Mouse (Mus musculus): ENCODE data around the gene Pard6b. TPM values are rescaled to one million over a fixed set of nuclear protein-coding genes. Genes with fewer than 3 reads are reported as not detected.

Pard6b gene
- polyA plus RNA-seq, 1 experiment from 2014 or later, result 47.2 TPM

GRCm38 (mm10) chr2:168117553-168117952 is 36.7 kb downstream of the Pard6b start:
- Histone ChIP-seq H3K36me3 (ENCODE audit: insufficient read depth, low read length) (no peaks in the 10 kb centered on the region), H3K9me3 (ENCODE audit: low read length) (no peaks in the 10 kb centered on the region), H3K4me2 (replicated peaks; ENCODE audit: low read depth, low read length) (peak overlapping the region; percentile 54), H3K9ac (replicated peaks; ENCODE audit: low read depth) (no peak overlapping the region), H3K4me3 (ENCODE audit: low read depth, low read length) (peak overlapping the region; percentile 25; the same call in 1 of the 2 replicates), H3K27ac (ENCODE audit: low read length) (no peak overlapping the region), H3K27me3 (replicated peaks; ENCODE audit: insufficient read depth, low read length) (no peaks in the 10 kb centered on the region), H3K4me1 (ENCODE audit: insufficient read depth, low read depth, low read length) (no peaks in the 10 kb centered on the region)
- WGBS, result 6% methylated on average over 4 of the region's 13 CpGs
- TF ChIP-seq EP300 (IDR thresholded peaks at IDR 0.05) (no peak), CTCF (IDR thresholded peaks at IDR 0.05) (no peak)
- ATAC-seq (no peak), DNase-seq (ENCODE audit: low spot score) (no peak)

GRCm38 (mm10) chr2:168117967-168118366 is 37.2 kb downstream of the Pard6b start:
- DNase-seq (ENCODE audit: low spot score) (no peak), ATAC-seq (no peak)
- Histone ChIP-seq H3K27ac (ENCODE audit: low read length) (no peak overlapping the region), H3K4me3 (ENCODE audit: low read depth, low read length) (no peak overlapping the region), H3K9me3 (ENCODE audit: low read length) (no peaks in the 10 kb centered on the region), H3K27me3 (replicated peaks; ENCODE audit: insufficient read depth, low read length) (no peaks in the 10 kb centered on the region), H3K4me1 (ENCODE audit: insufficient read depth, low read depth, low read length) (no peaks in the 10 kb centered on the region), H3K36me3 (ENCODE audit: insufficient read depth, low read length) (no peaks in the 10 kb centered on the region), H3K9ac (replicated peaks; ENCODE audit: low read depth) (no peak overlapping the region), H3K4me2 (replicated peaks; ENCODE audit: low read depth, low read length) (no peak overlapping the region)
- no peak for TF ChIP-seq EP300 (IDR thresholded peaks at IDR 0.05)
- TF ChIP-seq CTCF (IDR thresholded peaks at IDR 0.05), result no peak
- 53% methylated on average over 16 of the region's 16 CpGs for WGBS

- no peak for ATAC-seq
- Histone ChIP-seq H3K4me1 (ENCODE audit: insufficient read depth, low read depth, low read length) (no peaks in the 10 kb centered on the region), H3K9ac (replicated peaks; ENCODE audit: low read depth) (no peak overlapping the region), H3K27me3 (replicated peaks; ENCODE audit: insufficient read depth, low read length) (no peaks in the 10 kb centered on the region), H3K27ac (ENCODE audit: low read length) (no peak overlapping the region), H3K9me3 (ENCODE audit: low read length) (no peaks in the 10 kb centered on the region), H3K4me3 (ENCODE audit: low read depth, low read length) (no peak overlapping the region), H3K4me2 (replicated peaks; ENCODE audit: low read depth, low read length) (no peak overlapping the region), H3K36me3 (ENCODE audit: insufficient read depth, low read length) (no peaks in the 10 kb centered on the region)
- TF ChIP-seq CTCF (IDR thresholded peaks at IDR 0.05) (no peak), EP300 (IDR thresholded peaks at IDR 0.05) (no peak)
- 82% methylated on average over 3 of the region's 3 CpGs for WGBS
- DNase-seq (ENCODE audit: low spot score), result no peak
Observed at GRCm38 (mm10) chr2:168118456-168118855, 37.7 kb downstream of the Pard6b start.

- Histone ChIP-seq H3K9me3 (ENCODE audit: low read length) (no peaks in the 10 kb centered on the region), H3K4me3 (ENCODE audit: low read depth, low read length) (no peak overlapping the region), H3K36me3 (ENCODE audit: insufficient read depth, low read length) (no peaks in the 10 kb centered on the region), H3K9ac (replicated peaks; ENCODE audit: low read depth) (no peak overlapping the region), H3K27ac (ENCODE audit: low read length) (no peak overlapping the region), H3K27me3 (replicated peaks; ENCODE audit: insufficient read depth, low read length) (no peaks in the 10 kb centered on the region), H3K4me1 (ENCODE audit: insufficient read depth, low read depth, low read length) (no peaks in the 10 kb centered on the region), H3K4me2 (replicated peaks; ENCODE audit: low read depth, low read length) (no peak overlapping the region)
- DNase-seq (ENCODE audit: low spot score) (no peak), ATAC-seq (no peak)
- WGBS, result 54% methylated on average over 11 of the region's 12 CpGs
- TF ChIP-seq EP300 (IDR thresholded peaks at IDR 0.05) (no peak), CTCF (IDR thresholded peaks at IDR 0.05) (no peak)
Observed at GRCm38 (mm10) chr2:168119123-168119522, 38.3 kb downstream of the Pard6b start.

- H3K9me3 ChIP-seq (ENCODE audit: low read length), result no peaks in the 10 kb centered on the region
- no peak overlapping the region for H3K9ac ChIP-seq (replicated peaks; ENCODE audit: low read depth)
- DNase-seq (ENCODE audit: low spot score), result no peak
- 72% methylated on average over 4 of the region's 4 CpGs for WGBS
- H3K27ac ChIP-seq (ENCODE audit: low read length), result no peak overlapping the region
- no peak for ATAC-seq
- TF ChIP-seq EP300 (IDR thresholded peaks at IDR 0.05) (no peak), CTCF (IDR thresholded peaks at IDR 0.05) (no peak)
- H3K4me1 ChIP-seq (ENCODE audit: insufficient read depth, low read depth, low read length), result no peaks in the 10 kb centered on the region
- no peaks in the 10 kb centered on the region for H3K27me3 ChIP-seq (replicated peaks; ENCODE audit: insufficient read depth, low read length)
- H3K4me3 ChIP-seq (ENCODE audit: low read depth, low read length), result no peak overlapping the region
- H3K36me3 ChIP-seq (ENCODE audit: insufficient read depth, low read length), result no peaks in the 10 kb centered on the region
- no peak overlapping the region for H3K4me2 ChIP-seq (replicated peaks; ENCODE audit: low read depth, low read length)
Observed at GRCm38 (mm10) chr2:168120906-168121305, 40.1 kb downstream of the Pard6b start.

GRCm38 (mm10) chr2:168123652-168124051 is 42.8 kb downstream of the Pard6b start:
- Histone ChIP-seq H3K27me3 (replicated peaks; ENCODE audit: insufficient read depth, low read length) (no peaks in the 10 kb centered on the region), H3K9ac (replicated peaks; ENCODE audit: low read depth) (no peak overlapping the region), H3K4me1 (ENCODE audit: insufficient read depth, low read depth, low read length) (no peaks in the 10 kb centered on the region), H3K4me2 (replicated peaks; ENCODE audit: low read depth, low read length) (no peak overlapping the region), H3K36me3 (ENCODE audit: insufficient read depth, low read length) (no peaks in the 10 kb centered on the region), H3K9me3 (ENCODE audit: low read length) (no peaks in the 10 kb centered on the region), H3K27ac (ENCODE audit: low read length) (no peak overlapping the region), H3K4me3 (ENCODE audit: low read depth, low read length) (no peak overlapping the region)
- TF ChIP-seq EP300 (IDR thresholded peaks at IDR 0.05), result no peak
- TF ChIP-seq CTCF (IDR thresholded peaks at IDR 0.05), result no peak
- 84% methylated on average over 6 of the region's 6 CpGs for WGBS
- DNase-seq (ENCODE audit: low spot score) (no peak), ATAC-seq (no peak)
